Mouse (Mus musculus) kidney, postnatal 4 days (tissue): ENCODE measurements around the gene Alkbh6.
A peak's percentile ranks its signal among the peaks of the same experiment; 100 is the strongest.

Experiments
- DNase-seq, 2 experiments: peaks; one replicate each; pipeline ENCODE4 v3.0.0; 2021; ENCODE audit warnings: mixed read lengths in 2 of 2

Alkbh6 gene

DNA sequence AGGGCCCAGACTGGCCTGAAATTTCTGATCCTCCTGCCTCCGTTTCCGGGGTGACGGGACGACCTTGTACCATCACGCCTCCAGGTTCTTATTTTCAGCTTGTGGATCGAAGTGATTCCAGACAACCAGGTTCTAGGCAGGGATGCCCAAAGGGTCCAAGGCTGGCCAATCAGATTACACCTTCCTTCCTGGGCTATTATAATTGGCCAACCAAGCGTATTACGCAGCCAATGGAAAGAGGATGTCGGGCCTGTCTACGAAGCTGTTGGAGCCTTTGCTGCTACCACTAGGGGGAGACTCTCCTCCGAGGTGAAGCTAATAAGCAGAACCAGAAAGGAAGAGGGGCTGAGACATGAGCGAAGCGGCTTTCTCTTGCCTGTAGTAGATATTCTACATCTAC, 23.4 kb downstream of the Alkbh6 start:
- DNase-seq = peak; percentile 79 to 90

DNA sequence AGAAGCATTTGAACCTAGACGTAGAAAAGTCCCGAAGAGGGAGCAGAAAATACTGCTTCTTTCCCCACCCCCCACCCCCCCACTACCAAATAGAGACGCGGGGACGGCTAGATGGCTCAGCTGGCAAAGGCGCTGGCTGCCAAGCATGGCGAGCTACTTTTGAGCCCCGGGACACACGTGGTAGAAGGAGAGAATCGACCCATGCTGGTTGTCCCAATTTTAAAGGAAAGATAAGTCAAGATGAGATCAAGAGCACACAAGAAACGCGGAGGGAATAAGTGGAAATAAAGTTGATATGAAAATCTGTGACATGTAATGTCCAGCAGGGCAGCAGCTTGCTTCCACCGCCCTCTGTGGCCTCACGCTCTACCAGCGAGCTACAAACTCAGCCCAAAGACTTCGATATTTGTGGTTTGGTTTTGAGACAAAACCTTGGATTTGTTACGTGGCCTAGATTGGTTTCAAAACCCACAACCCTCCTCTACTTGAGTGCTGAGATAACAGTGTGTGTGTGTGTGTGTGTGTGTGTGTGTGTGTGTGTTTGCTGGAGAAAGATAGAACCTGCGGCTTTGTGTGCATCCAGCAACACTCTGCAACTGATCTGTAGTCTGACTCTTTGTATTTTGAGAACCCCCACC, 24.2 kb downstream of the Alkbh6 start:
- no peak for DNase-seq

DNA sequence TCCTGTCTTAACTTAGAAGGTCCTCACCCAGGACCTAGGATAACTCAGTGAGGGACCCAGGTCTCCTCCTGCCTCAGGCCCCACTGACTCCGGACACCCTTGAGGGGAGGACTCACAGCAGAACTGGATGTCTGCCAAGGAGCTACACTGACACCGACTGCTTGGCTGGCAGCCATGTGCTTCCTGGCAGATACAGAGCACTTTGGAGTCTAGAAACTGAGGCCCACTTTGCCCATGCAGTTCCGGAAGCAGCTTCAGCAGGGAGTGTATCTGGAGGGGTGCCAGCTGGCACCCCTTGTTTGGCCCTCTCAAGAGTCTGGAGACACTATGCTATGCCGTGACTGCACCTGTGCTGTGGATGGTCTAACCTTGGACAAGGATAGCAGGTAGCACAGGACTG, 24.9 kb downstream of the Alkbh6 start:
- DNase-seq = peak; percentile 73 to 81

DNA sequence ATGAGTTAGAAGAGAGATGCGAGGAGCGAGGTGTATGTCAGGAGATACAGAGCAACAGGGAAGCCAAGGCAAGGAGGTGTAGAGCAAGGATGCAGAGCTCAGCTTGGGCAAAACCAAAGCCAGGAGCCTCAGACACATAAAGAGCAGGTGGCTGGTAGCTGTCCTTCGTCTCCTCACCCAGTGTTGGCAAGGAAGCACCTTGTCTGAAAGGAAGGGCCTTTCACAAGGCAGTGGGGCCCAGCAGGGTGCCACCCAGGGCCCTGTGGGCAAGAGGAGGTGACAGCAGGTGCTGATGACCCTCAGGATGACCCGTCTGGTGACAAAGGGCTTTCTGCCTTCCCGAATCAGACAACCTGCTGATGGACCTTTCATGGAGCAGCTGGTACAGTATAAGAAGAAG, 26.0 kb downstream of the Alkbh6 start:
- DNase-seq = no peak

DNA sequence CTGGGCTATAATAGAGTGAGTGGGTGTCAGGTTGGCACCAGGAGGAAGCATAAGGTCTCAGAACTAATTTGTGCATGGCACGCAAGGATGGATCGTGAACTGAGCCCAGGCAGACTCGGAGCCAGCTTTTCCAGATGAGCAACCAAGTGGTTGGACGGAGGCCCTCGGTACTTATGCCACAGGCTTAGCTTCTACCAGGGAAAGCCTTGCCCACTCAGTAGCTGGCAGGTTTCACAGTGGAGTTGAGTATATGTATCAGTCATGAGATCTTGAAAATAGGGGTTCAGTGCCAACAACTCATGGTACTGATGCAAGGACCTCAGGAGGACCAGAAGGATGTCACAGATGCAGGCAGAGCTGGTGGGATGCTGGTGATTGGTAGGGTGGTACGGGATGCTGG, 27.2 kb downstream of the Alkbh6 start:
- no peak for DNase-seq

DNA sequence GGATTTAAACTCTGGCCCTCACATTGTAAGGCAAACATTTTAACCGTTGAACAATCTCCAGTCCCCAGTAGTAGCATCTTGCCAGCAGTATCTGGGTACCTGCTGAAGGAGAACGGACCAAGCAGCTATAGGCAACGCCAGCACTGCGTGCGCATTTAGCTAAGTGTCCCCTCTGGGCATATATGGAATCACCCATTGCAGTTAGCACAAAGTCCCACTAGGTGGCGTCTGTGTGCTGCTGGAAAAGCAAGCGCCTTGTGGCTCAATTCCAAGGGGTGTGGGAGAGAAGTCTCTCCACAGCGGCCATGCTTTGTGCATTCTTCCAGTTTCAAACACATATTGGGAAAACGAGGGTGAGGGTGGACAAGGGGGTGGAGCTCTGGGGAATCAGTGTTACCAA, 27.9 kb downstream of the Alkbh6 start:
- DNase-seq = peak; percentile 93 to 95

DNA sequence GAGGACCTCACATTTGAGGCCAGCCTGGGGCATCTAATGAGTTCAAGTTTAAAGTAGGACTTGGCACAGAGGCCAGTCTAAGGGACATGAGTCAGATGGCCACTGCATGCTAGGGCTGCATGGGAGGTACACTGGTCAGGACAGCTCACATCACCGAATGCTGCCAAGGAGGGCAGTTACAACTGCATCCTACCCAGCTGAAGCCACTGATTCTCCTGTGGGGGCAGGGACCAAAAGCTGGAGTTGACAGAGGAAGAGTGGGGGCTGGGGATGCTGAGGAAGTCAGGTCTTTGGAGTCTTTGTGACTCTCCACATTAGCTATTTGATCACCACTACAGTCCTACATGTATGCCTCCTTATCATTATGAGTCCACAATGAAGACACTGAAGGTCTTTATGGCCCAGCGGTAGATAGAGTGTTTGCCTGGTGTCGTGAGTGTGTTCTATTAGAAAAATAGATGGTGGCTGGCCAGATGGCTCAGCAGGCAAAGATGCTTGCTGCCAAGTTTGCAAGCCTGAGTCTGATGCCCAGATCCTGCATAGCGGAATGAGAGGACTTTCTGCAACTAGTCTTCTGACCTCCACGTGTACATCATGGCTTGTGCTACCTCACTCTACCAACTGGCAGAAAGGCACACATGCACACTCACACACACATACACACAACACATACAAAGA, 31.1 kb downstream of the Alkbh6 start:
- no peak for DNase-seq

DNA sequence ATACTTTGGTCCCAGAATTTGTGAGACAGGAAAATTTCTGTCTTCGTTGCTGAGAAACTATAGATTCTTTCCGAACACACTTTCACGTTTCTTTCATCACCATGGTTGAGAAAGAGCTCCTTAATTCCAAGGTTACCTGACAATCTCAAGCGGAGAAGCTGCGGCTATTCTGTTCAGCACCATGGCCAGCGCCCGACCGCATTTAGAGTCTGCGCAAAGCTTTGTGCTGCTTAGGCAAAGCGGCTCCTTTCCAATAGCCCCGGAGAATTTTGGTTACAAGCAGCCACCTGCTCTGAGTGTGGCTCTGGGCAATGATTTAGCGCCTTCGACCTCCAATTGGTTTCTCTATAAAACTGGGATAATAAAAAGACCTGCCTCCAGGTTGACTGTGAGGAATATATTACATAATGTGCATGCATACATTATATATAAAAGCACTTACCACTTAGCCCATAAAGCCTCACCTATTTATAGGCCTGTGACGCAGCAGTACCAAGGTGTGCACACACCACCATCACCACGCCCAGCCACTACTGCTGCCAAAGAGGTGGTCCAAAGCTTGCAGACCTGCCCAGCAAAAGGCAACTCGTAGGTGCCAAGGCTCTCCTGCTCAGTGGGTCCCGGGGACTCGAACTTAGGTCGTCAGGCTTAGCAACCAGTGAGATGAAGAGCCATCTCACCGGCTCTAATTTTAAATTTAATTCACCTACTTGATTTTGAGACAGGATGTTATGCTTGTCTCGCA, 38.3 kb downstream of the Alkbh6 start:
- peak; percentile 92 to 93 for DNase-seq

DNA sequence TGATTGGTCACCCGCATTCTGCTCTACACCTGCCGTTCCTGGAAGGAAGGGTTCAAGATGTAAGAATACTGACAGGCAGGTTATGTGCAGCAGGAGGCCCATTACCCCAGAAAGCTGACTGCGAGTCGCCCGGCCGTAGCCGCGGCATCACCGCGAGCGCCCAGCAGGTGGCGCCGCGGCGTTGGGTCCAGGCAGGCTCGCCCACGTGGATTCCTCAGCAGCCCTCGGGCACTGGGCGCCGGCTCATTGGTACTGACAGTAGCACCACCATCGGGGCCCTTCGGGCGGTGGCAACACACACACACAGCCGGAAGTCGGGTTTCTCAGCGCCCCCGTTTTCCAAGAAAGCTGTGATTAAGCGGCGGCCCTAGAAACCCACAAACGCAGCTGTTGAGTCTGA, 39.3 kb downstream of the Alkbh6 start:
- peak; percentile 79 to 85 for DNase-seq

DNA sequence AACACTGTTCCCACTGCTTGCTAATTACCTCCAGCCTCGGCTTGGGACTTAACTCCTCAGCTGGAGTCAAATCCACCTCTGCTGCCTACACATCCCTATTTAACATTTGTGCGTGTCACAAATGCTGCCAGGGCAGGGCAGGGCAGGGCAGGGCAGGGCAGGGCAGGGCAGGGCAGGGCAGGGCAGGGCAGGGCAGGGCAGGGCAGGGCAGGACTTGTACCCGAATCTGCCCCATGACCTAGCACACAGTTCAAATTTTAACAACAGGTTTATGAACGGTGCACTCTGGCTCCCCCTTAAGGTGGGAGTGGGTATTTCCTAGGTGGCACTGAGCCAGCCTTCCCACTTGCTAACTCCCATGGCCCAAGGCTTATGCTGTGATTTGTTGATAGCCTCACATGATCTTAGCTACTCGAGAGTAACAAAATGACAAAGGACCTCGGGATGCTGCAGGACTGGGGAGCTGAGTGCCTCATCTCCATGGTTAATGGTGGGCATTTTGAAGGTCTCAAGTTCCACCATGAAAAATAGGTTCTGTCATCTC, 44.8 kb downstream of the Alkbh6 start:
- peak; percentile 78 to 83 for DNase-seq

DNA sequence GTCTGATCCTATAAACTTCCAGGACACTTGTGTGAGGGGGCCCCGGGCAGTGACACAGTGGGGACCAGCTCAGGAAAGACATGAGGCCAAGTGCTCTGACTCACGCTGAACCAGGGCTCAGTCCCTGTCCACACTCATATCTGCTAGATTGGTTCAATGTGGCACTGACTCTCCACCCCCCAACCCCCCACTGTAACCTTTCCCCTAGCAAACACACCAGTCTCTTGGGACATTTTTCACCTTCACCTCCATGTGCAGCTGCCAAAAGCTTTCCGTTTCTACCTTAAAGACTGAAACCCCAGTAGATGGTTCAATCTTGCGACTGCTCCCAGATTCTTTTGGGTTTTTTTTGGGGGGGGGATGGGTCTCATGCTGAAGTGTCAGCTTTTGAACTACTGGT, 45.5 kb downstream of the Alkbh6 start:
- DNase-seq = no peak

DNA sequence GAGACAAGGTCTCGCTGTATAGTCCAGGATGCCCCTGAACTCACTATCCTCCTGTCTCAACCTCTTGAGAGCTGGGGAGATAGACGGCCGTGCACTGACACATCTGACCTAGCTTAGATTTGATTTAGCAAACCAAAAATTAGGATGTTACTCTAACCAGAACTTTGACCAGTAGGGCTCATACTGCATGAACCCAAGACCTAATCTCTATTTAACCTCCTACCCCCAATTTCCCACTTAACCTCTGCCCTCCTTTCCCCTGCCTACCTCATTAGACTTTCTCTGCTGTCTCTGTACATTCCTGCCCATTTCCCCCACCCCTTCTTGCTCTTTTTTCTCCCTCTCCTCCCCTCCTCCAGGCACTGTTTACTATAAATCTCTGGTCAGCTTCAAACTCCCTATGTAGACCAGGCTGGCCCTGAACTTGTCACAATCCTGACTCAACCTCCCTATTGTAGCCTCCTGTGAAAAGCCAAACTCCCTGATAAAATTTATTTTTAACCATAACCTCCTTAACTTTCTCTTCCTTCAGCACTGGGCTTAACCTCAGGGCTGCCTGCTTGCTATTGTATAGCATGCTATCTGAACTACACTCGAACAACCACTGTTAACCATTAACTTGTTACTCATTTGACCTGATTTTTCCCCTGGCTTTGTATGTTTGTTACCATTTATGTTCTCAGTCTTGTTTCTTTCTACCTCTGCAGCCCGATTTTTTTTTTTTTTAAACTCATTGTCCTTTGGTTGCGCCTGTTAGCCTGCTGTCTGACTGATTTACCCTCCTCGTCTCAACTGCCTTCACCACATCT, 50.1 kb downstream of the Alkbh6 start:
- DNase-seq = peak in 1 of 2 experiments; percentile 27

DNA sequence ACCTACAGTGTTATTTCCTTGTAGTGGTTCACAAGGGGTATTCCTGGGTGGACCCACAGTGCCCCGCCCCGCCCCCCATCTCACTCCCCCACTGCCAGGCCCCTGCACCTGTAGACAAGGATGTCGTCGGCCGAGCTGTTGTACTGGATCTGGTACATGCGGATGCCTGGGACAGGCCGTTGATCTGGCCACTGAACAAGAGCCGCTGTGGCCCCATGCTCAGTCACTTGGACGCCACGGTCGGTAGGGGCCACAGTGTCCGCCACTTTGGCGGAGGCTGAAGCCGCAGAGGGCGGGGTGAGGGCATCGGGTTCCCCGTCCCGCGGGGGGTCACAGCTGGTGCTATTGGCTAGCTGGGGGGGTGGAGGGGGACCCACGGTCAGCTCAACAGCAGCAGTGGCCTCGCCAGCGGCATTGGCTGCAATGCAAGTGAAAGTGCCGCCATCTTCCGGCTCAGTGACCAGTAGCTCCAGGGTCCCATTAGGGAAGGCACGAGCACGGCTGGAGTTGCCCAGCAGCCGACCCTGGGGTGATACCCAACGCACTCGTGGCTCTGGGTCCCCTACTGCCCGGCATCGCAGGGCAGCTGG, 50.9 kb downstream of the Alkbh6 start:
- peak; percentile 39 to 55 for DNase-seq

DNA sequence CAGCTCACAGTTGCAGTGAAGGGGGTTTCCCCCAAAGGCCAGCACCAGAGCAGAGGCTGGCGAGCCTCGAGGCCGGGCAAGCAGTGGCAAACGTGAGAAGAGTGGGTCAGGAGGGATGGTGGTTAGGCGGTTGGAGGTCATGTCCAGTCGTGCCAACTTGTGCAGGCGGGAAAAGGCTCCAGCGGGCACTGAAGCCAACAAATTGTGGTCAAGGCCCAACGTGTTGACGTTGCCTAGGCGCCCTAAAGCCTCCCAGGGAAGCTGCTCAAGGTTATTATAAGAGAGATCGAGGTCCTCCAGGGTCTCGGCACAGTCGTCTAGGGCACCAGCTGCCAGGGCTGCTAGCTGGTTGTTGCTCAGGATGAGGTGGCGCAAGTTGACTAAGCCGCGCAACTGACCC, 51.5 kb downstream of the Alkbh6 start:
- no peak for DNase-seq

DNA sequence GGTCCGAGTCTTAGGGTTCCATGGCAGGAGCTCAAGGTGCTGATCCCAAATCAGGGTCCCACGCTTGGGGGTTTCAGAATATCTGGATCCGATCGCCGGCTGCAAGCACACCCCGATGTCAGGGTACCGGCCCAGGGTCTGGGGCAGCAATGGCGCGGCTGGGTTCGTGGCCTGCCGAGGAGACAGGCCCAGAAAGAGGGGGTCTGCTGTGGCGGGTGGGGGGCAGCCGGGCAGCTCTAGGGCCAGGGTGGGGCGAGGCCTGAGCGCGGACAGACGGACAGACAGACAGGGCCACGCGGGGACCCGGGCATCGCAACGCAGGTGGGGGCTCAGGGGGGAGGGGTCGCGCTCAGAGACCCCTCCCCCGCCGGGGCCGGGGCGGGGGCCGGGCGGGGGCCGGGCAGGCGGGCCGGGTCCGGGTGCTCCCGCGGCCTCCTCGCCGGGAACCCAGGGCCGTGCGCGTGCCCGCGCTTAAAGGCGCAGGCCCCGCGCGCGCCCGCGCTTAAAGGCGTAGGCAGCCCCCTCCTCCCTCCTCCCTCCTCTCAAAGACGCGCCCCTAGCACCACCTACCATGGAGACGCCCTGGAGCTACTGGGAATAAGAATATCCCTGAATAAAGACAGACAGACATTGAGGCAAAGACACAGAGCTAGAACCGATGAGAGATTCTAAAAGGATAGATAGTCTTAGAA, 54.3 kb downstream of the Alkbh6 start, which contains the start of gene Lrfn3:
TSS of gene Lrfn3 (minus strand) at position 121 of the 692 bp plus-strand sequence.
- peak; percentile 76 to 85 for DNase-seq

DNA sequence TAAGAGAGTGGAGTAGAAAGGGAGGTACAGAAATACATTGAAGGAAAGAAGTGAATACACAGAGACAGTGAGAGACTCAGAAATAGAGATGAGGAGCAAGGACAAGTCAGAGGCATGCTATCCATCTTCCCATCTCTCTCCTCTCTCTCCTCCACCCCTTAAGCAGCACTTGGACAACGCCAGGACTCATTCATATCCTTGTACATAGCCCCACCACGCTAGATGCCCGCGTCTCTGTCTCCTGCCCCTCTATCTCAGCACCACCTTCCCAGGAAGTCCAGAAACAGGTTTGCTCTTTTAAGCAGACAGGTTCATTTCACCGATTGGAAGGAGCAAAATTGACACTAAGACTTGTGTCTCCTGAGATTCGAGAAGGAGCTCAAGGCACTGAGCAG, 54.8 kb downstream of the Alkbh6 start:
- no peak for DNase-seq
